Mouse (Mus musculus) lung, postnatal 25 days (tissue): ENCODE results near the gene Snx25.
A peak's percentile ranks its signal among the peaks of the same experiment; 100 is the strongest.
"Not testable (repeated sequence)": the region's sequence is repeated elsewhere in the genome, so short reads cannot be mapped to it uniquely, and the experiment has no call there.

Source experiments
- DNase-seq: peaks from one replicate; pipeline ENCODE4 v3.0.0; 2022; ENCODE audit warnings: low spot score

Snx25 gene

GRCm38 (mm10) chr8:46137336-46137735 is 14.6 kb downstream of the Snx25 start:
- no peak for DNase-seq

GRCm38 (mm10) chr8:46135546-46135945 is 16.4 kb downstream of the Snx25 start:
- DNase-seq: not testable (repeated sequence)

GRCm38 (mm10) chr8:46130426-46130825 is 21.5 kb downstream of the Snx25 start:
- DNase-seq: no peak

- no peak for DNase-seq
Measured at GRCm38 (mm10) chr8:46122498-46122897, 29.5 kb downstream of the Snx25 start.

GRCm38 (mm10) chr8:46119176-46119575 is 32.8 kb downstream of the Snx25 start:
- DNase-seq: no peak

GRCm38 (mm10) chr8:46117172-46117571 is 34.8 kb downstream of the Snx25 start:
- DNase-seq: no peak

- not testable (repeated sequence) for DNase-seq
Measured at GRCm38 (mm10) chr8:46113421-46114170, 38.4 kb downstream of the Snx25 start.

GRCm38 (mm10) chr8:46107690-46108089 is 44.3 kb downstream of the Snx25 start:
- no peak for DNase-seq

GRCm38 (mm10) chr8:46103434-46103833 is 48.5 kb downstream of the Snx25 start:
- DNase-seq: no peak

- peak; percentile 86 for DNase-seq
Measured at GRCm38 (mm10) chr8:46092667-46093360, 59.1 kb downstream of the Snx25 start.

GRCm38 (mm10) chr8:46083141-46083540 is 68.8 kb downstream of the Snx25 start:
- DNase-seq: no peak

GRCm38 (mm10) chr8:46081030-46081429 is 70.9 kb downstream of the Snx25 start:
- DNase-seq: peak; percentile 45

GRCm38 (mm10) chr8:46078866-46079265 is 73.1 kb downstream of the Snx25 start:
- no peak for DNase-seq

GRCm38 (mm10) chr8:46075223-46075622 is 76.7 kb downstream of the Snx25 start:
- peak; percentile 83 for DNase-seq

- DNase-seq: peak; percentile 84
Measured at GRCm38 (mm10) chr8:46073540-46074140, 78.3 kb downstream of the Snx25 start.

GRCm38 (mm10) chr8:46072798-46073197 is 79.2 kb downstream of the Snx25 start:
- DNase-seq: no peak

- DNase-seq: no peak
Measured at GRCm38 (mm10) chr8:46040260-46040659, 111.7 kb downstream of the Snx25 start.

- peak; percentile 27 for DNase-seq
Measured at GRCm38 (mm10) chr8:46039666-46040065, 112.3 kb downstream of the Snx25 start.

GRCm38 (mm10) chr8:46036217-46036616 is 115.7 kb downstream of the Snx25 start:
- no peak for DNase-seq

- peak; percentile 67 for DNase-seq
Measured at GRCm38 (mm10) chr8:46024392-46024791, 127.6 kb downstream of the Snx25 start.

GRCm38 (mm10) chr8:46022758-46023157 is 129.2 kb downstream of the Snx25 start:
- DNase-seq: no peak

- peak; percentile 29 for DNase-seq
Measured at GRCm38 (mm10) chr8:46022203-46022602, 129.8 kb downstream of the Snx25 start.
